Mouse (Mus musculus): ENCODE data around the gene Nr0b2.

DNA sequence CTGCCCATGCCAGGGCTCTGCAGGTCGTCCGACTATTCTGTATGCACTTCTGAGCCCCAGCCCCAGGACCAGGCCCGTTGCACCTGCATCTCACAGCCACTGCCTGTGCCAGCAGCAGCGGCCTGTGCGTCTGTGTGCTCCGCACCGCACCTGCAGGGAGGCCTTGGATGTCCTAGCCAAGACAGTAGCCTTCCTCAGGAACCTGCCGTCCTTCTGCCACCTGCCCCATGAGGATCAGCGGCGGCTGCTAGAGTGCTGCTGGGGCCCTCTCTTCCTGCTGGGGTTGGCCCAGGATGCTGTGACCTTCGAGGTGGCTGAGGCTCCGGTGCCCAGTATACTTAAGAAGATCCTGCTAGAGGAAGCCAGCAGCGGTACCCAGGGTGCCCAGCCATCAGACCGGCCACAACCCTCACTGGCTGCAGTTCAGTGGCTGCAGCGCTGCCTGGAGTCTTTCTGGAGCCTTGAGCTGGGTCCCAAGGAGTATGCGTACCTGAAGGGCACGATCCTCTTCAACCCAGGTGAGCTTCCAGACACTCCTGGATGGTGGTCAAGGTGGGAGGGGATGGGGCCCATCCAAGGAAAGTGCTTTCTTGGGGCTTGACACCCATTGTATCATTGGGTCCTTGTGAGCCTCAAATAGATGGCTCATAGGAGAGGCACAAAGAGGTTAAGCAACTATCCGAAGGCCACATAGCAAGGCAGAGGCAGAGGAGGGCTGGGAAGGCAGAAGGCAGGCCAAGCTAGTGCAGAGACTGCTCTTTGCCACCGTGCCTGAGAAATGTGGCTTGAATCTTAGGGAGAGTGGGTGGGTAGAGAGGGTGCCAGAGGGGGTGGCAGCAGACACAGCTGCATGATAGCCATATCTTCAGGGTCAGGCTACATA is 513 bp downstream of the Nr0b2 start:
- TF ChIP-seq CTCF (IDR thresholded peaks at IDR 0.05; ENCODE audit: borderline replicate concordance, insufficient read depth, low read depth, low read length) (no peak), POLR2A (IDR thresholded peaks at IDR 0.05; ENCODE audit: borderline replicate concordance, insufficient read depth, low read length) (no peak)

Data from cerebellum, adult 2 months (tissue).